Mouse (Mus musculus) brain, adult 2 months (tissue): Measurements from ENCODE around the gene Gpr3.

Source experiments
- DNase-seq: peaks from one replicate; pipeline ENCODE4 v3.0.0; 2011; ENCODE audit warnings: low read depth, low spot score

Gpr3 gene

GRCm38 (mm10) chr4:133233285-133233976 is 21.1 kb upstream of the Gpr3 start:
- DNase-seq = peak; percentile 61

- DNase-seq = no peak
These were observed 17.2 kb upstream of the Gpr3 start for GRCm38 (mm10) chr4:133229582-133229981.

- DNase-seq = no peak
These were observed 15.3 kb upstream of the Gpr3 start for GRCm38 (mm10) chr4:133227636-133228035.

- no peak for DNase-seq
These were observed 13.7 kb upstream of the Gpr3 start for GRCm38 (mm10) chr4:133226073-133226472.

- DNase-seq = no peak
These were observed 11.5 kb upstream of the Gpr3 start for GRCm38 (mm10) chr4:133223875-133224274.

GRCm38 (mm10) chr4:133221701-133222100 is 9.4 kb upstream of the Gpr3 start:
- no peak for DNase-seq

- no peak for DNase-seq
These were observed 8.3 kb upstream of the Gpr3 start for GRCm38 (mm10) chr4:133220656-133221055.

GRCm38 (mm10) chr4:133218745-133219144 is 6.4 kb upstream of the Gpr3 start:
- no peak for DNase-seq

GRCm38 (mm10) chr4:133217641-133218040 is 5.3 kb upstream of the Gpr3 start:
- peak; percentile 60 for DNase-seq

GRCm38 (mm10) chr4:133213661-133214060 is 1.3 kb upstream of the Gpr3 start:
- DNase-seq = peak; percentile 52

- peak; percentile 88 for DNase-seq
These were observed 893 bp upstream of the Gpr3 start for GRCm38 (mm10) chr4:133213268-133213590.

GRCm38 (mm10) chr4:133212562-133213267 is 379 bp upstream of the Gpr3 start:
- peak; percentile 91 for DNase-seq

- DNase-seq = no peak
These were observed 1.4 kb downstream of the Gpr3 start for GRCm38 (mm10) chr4:133210788-133211390.

- peak; percentile 39 for DNase-seq
These were observed 2.1 kb downstream of the Gpr3 start for GRCm38 (mm10) chr4:133210023-133210787.

GRCm38 (mm10) chr4:133209366-133209765 is 3.0 kb downstream of the Gpr3 start:
- peak; percentile 89 for DNase-seq

- DNase-seq = no peak
These were observed 8.0 kb downstream of the Gpr3 start for GRCm38 (mm10) chr4:133204379-133204778.

- no peak for DNase-seq
These were observed 8.7 kb downstream of the Gpr3 start for GRCm38 (mm10) chr4:133203591-133203990.

GRCm38 (mm10) chr4:133202254-133202653 is 10.1 kb downstream of the Gpr3 start:
- DNase-seq = no peak

- peak; percentile 91 for DNase-seq
These were observed 11.1 kb downstream of the Gpr3 start for GRCm38 (mm10) chr4:133201006-133201771.

- peak; percentile 71 for DNase-seq
These were observed 12.0 kb downstream of the Gpr3 start for GRCm38 (mm10) chr4:133200343-133200742.

GRCm38 (mm10) chr4:133199743-133200142 is 12.6 kb downstream of the Gpr3 start:
- DNase-seq = no peak
